Mouse (Mus musculus) CD4-positive, CD25-positive, alpha-beta regulatory T cell, adult 4 months (primary cell): ENCODE results near the gene Olfr527. TPM values are rescaled to one million over a fixed set of nuclear protein-coding genes. Genes with fewer than 3 reads are reported as not detected.

Experiments used
- ATAC-seq: one replicate; pipeline ENCODE4 v1.8.0; 2017
- polyA plus RNA-seq, 2 experiments: library from polyadenylated mRNA; unstranded; fragments of 100-300 nt; shearing (Covaris generic); gene quantifications; one replicate each; pipeline ENCODE4 v1.2.1; 2017

The Olfr527 gene
- polyA plus RNA-seq: not detected

GRCm38 (mm10) chr7:140333717-140334116 is at the start of gene Olfr527:
Gene Olfr527, plus strand, starts transcription at chr7:140334017.
- ATAC-seq: no peak

GRCm38 (mm10) chr7:140295746-140296145 is 38.1 kb upstream of the Olfr527 start:
- no peak for ATAC-seq

- ATAC-seq: no peak
Measured at GRCm38 (mm10) chr7:140296876-140297275, 36.9 kb upstream of the Olfr527 start.

DNA sequence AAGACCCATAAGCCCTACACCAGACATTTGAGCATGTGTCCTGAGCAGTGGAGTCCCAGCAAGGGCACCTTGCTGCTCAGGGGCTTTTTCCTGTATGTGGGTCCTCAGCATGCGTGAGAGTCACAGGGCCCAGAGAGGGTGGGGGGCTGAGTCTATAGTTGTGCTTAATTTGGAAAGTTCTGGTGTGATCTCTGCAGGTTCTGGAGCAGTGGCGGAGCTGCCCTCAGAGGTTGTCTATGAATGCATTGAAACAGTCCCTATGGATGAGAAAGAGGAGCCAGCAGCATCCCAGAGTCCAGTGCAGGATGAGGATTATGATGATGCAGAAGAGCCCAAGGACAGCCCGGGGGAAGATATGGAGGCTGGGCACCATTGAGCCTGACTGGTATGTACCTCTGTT is 34.4 kb upstream of the Olfr527 start:
- no peak for ATAC-seq

DNA sequence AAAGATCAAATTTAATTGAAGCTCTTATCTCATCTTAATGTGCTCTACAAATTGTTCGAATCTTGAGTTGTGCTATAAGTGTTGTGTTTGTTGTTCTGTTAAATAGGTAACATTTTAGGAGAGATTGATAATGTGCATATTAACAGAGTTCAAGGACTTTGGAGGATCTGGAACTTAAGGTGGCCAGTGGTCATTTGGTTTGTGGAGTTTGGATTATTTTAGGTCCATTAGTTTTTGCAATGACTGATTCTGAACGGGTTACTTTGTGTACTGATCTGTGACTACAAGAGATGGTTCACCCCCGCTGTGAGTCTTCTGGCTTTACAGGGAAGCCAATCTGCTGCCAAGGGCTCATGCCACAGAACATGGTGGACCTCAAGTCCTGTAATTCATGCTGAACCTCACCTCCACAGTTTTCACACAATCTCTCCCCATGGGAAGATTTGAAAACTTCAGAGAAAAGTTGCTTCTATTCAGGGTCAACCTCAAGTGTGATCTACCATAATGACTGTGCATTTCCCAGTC is 13.9 kb upstream of the Olfr527 start:
- ATAC-seq: no peak

DNA sequence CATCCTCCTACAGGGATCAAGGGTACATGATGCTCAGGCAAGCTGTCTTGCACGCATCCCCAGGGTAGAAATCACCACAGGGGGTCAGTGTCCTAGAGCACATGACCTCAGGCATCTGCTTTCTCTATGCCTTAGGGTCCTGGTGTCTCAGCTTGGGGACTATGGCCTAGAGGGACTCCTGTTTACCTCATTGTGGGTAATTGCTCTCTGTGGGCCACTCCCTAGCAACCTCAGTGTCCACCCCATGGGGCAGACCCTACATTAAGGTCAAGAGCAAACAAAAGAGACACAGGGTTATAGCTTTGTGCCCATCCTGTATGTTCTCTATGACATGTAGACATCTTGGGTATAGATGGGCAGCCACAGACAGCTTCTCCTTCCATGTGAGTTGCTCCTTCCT is 13.3 kb upstream of the Olfr527 start, which contains the start of gene Olfr525:
Gene Olfr525 (plus strand): TSS at position 301 of the 400 bp plus-strand sequence.
- peak; percentile 31 for ATAC-seq

DNA sequence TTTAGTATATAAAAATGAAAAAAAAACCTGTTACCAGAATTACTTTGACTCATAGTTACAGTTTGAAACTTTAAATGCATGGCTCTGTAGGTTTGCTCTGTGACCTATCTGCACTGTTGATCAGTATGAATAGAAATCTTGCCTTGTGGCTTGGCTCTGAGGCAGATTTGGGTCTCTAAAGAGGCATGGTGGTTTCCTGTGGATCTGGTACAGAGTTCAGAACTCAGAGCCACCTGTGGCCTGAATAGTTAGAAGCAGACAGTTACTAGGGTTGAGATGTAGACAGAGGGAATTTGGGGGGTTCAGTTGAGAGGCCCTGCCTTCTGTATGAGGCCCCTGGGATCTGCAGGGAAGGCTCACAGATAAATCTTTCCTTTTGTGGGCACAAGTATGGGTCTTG is 12.7 kb upstream of the Olfr527 start:
- ATAC-seq: peak; percentile 84

DNA sequence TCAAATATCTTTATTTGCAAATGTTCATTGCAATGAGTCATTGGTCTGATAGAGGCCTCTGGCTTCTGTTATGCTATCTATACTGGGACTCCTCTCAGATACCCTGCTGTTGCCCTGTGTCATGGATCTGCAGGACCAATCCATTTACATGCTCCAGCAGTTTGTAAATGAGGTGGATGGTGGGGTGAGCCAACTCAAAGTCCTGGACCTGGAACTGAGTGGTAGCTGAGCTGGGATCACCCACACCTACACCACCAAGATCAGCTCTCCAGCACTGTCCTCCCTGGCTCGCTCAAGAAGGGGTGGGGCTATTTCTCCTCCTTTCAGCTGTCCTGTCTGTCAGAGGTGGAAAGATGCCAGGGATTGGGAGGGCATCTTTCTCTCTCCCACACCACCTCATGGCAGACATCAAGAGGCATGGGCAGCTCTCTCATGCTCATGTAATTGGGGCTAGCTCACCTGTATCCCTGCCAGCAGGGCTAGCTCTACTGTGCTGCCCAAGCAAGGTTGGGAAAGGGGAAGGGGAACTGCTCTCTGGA is 4.0 kb upstream of the Olfr527 start:
- no peak for ATAC-seq

DNA sequence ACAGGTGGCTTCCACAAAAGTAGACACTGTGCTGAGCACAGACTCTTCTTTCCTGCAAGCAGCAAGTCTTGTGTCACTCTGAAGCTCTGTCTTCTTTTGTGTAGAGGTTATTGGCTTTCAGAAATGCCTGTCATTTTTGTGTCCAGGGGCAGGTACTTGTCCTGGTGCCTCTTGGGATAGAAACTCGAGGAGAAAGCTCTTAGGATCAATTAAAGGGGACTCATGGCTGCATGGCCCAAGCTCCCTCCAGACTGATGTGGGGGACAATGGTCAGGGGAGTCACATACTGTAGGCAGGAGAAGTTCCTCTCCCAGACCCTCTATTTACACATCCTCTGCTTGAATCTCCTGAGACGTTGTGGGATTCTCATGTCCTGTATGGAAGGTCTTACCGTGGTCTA is 27.8 kb downstream of the Olfr527 start, which contains the start of gene Olfr60:
Gene Olfr60 (minus strand): TSS at position 101 of the 400 bp plus-strand sequence.
- no peak for ATAC-seq

GRCm38 (mm10) chr7:140374300-140374699 is 40.5 kb downstream of the Olfr527 start:
- peak; percentile 78 for ATAC-seq

GRCm38 (mm10) chr7:140376231-140376630 is 42.4 kb downstream of the Olfr527 start, which contains the start of gene Olfr530:
Gene Olfr530, minus strand, starts transcription at chr7:140376331.
- ATAC-seq: no peak

GRCm38 (mm10) chr7:140376911-140377310 is 43.1 kb downstream of the Olfr527 start:
- ATAC-seq: peak; percentile 67

Other genes starting within 250 kb of the Olfr527 start
- not detected for gene Prap1, start 240.6 kb upstream of the Olfr527 start, polyA plus RNA-seq
- 1 to 10 TPM; 6.0 to 7.6 TPM for gene Fuom, start 231.6 kb upstream of the Olfr527 start, polyA plus RNA-seq
- gene Paox, start 218.2 kb upstream of the Olfr527 start, polyA plus RNA-seq: 1 to 10 TPM; 2.4 to 3.7 TPM
- gene Echs1, start 217.5 kb upstream of the Olfr527 start, polyA plus RNA-seq: 10 to 100 TPM; 69.1 to 90.2 TPM
- 10 to 100 TPM; 28.7 to 33.1 TPM for gene Mtg1, start 196.5 kb upstream of the Olfr527 start, polyA plus RNA-seq
- not detected for gene Sprn, start 179.1 kb upstream of the Olfr527 start, polyA plus RNA-seq
- not detected for gene Olfr522, start 169.3 kb upstream of the Olfr527 start, polyA plus RNA-seq
- not detected for gene Olfr523, start 160.8 kb upstream of the Olfr527 start, polyA plus RNA-seq
- gene Olfr524, start 128.1 kb upstream of the Olfr527 start, polyA plus RNA-seq: not detected
- not detected for gene Cd163l1, start 115.8 kb upstream of the Olfr527 start, polyA plus RNA-seq
- gene 5830411N06Rik, start 86.7 kb upstream of the Olfr527 start, polyA plus RNA-seq: under 1 TPM; 0.25 to 0.66 TPM
- under 1 TPM; 0.20 to 0.35 TPM for gene Olfr525, start 13.2 kb upstream of the Olfr527 start, polyA plus RNA-seq
- gene Olfr60, start 27.7 kb downstream of the Olfr527 start, polyA plus RNA-seq: under 1 TPM; 0.37 to 0.63 TPM
- under 1 TPM in 1 of 2 experiments, not detected in 1; 0.31 TPM for gene Olfr530, start 42.3 kb downstream of the Olfr527 start, polyA plus RNA-seq
- not detected for gene Olfr531, start 68.9 kb downstream of the Olfr527 start, polyA plus RNA-seq
- gene Olfr532, start 87.6 kb downstream of the Olfr527 start, polyA plus RNA-seq: not detected
- gene Olfr533, start 129.4 kb downstream of the Olfr527 start, polyA plus RNA-seq: not detected
- gene Olfr535, start 150.2 kb downstream of the Olfr527 start, polyA plus RNA-seq: not detected
- gene Olfr536, start 173.4 kb downstream of the Olfr527 start, polyA plus RNA-seq: not detected
- gene Olfr538, start 233.9 kb downstream of the Olfr527 start, polyA plus RNA-seq: not detected